Mouse (Mus musculus) T-helper 1 cell (primary cell): ENCODE results near the gene Ntan1.
"Not testable (repeated sequence)": the region's sequence is repeated elsewhere in the genome, so short reads cannot be mapped to it uniquely, and the experiment has no call there.

ENCODE experiments used
- in situ Hi-C: fragments of 300-600 bp; cut with MboI, MseI; formaldehyde crosslinking; loops from one replicate; pipeline ENCODE4 v1.15.1; 2025; ENCODE audit warnings: high pct_unique_total_duplicates

Gene Ntan1

DNA sequence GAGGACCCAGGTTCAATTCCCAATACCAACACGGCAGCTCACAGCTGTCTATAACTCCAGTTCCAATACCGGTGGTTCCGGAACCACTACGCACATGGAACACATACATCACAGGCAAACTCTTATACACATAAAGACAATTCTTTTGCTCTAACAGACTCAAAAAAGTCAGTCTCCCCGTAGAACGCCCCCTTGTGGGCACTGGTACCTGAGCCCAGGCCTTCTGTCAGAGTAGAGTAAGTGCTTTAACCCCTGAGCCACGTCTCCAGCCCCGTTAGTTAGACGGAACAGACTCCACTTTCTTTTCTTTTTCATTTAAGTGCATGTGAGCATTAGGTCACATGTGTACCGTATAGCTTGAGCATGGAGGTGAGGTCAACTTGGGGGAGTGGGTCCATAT lies 11.8 kb downstream of the Ntan1 start:
- in situ Hi-C loops, result no loop called here

DNA sequence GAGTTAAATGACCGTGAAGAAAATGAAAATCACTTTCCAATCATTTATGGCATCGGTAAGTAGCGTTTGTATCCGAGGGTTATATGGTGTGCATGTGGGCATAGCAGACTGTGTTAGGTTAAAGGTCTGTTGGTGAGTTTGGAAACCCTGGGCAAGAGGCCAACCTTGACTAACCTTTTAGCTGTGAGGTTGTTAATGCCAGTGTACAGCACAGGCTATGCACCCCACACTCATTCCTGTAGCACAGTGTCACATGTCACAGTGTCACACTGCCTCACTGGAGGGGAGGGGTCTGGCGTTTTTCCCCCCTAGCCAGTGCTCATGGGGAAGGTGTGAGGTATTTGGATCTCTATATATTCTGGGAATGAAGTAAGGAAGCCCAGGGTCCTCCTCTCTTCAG lies 13.0 kb downstream of the Ntan1 start:
- in situ Hi-C loops, result no loop called here

DNA sequence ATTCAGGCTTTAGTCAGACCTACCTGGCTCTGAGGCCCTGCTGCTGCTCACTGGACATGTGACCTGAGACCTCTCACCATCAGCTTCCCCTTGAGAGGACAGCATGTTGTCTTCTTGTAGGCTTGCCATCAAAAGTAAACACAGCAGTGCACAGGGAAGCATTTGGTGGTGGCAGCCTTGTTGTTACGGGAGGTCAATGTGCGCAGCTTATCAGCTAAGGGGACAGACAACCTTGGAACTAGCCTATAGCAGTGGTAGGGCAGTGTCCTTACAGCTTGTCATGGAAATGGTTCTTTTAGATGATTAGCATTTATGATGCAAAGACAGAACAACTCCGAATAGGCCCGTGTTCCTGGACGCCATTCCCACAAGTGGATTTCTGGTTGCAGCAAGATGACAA lies 15.7 kb downstream of the Ntan1 start:
- in situ Hi-C loops, result no loop called here

DNA sequence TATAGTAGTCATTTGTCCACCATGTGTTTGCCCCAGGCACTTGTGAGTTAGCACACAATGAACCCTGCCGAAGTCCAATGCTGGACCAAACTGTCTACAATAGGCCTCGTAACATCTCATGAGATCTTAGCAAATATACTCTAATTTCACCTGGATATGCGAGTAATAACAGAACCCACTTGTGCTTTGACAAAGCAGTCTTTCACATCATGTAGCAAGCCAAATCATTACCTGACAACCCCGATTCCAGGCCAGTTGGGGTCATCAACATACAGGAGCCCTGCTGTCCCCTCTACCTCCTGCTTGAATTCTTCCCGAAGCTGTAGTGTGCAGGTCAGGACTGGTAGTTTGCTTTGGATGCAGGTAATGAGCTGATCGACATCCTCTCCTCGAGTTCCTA lies 21.4 kb downstream of the Ntan1 start:
- in situ Hi-C loops, result no loop called here

DNA sequence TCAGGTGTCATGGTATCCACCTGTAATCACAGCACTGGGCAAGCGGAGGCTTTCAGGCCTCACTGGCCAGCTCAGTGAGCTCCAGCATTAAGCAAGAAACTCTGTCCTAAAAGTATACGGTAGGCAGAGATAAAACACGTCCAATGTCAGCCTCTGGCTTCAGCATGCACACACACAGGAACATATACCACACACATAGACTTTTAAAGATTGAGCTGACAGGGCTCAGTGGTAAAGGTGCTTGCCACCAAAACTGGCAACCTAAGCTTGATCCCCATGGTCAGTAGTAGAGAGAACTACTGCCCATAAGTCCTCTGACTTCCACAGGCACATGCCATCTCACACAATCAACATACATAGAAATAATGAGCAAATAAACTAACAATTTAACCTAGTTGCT lies 22.3 kb downstream of the Ntan1 start:
- in situ Hi-C loops, result no loop called here

DNA sequence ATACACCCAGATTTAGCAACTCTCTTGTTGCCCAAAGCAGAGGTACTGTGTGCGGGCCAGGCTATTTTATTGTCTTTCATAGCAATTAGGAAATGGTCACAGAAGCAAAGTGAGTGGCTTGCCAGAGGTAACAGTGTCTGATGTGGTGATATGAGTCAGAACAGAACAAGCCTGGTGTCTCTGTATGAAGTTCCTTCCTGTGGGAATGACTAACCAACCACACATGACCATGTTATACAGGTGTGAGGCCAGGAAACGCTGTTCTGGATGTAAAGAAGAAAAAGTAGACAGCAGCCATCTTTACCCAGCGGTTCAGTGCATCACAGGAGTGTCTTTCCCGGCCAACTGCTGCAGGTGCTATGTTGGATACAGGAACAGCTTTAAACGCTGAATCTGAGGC lies 26.4 kb downstream of the Ntan1 start:
- in situ Hi-C loops, result no loop called here

DNA sequence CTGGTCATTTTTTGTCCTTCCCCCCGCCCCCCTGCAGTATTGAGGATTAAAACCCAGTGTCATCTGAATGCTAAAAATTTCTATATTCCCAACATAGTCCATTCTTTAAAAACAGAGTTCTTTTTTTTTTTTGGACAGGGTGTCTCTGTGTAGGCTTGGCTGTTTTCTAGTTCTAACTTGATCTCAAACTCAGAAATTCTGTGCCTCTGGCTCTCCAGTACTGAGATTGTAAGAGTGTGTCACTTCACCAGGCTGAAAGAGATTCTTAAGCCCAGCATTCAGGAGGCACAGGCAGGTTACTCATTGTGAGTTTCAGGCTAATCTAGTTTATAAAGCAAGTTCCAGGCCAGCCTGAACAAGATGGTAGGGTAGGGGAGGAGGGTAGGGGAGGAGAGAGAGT lies 28.0 kb downstream of the Ntan1 start:
- in situ Hi-C loops, result no loop called here

DNA sequence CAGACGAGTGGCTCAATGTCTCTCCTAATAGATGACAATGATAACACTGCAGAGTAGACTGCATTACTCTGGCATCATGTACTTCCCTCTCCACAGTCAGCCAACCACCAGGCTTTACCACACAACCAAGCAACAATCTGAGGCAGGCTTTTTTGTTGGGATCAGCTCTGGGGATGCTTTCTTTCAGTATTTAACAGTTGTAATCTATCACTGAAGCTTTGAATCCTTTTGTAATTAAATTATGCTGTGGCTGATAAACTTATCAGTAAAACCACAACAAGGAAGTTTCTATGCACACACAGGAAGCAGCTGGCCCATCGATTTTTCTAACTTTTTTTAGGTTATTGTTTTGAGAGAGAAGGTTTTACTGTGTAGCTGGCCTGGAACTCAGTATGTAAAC lies 29.7 kb downstream of the Ntan1 start:
- in situ Hi-C loops, result no loop called here

DNA sequence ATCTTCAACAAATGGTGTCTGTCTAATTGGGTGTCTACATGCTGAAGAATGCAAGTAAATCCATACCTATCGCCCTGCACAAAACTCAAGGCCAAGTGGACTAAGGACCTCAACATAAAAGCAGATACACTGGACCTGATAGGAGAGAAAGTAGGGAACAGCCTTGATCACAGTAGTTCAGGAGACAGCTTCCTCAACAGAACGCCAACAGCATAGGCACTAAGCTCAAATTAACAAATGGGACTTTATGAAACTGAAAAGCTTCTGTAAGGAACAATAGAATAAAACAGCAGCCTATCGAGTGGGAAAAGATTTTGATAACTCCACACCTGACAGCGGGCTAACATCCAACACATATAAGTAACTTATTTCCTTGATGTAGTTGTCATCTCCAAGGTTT lies 32.8 kb downstream of the Ntan1 start:
- in situ Hi-C loops, result no loop called here

DNA sequence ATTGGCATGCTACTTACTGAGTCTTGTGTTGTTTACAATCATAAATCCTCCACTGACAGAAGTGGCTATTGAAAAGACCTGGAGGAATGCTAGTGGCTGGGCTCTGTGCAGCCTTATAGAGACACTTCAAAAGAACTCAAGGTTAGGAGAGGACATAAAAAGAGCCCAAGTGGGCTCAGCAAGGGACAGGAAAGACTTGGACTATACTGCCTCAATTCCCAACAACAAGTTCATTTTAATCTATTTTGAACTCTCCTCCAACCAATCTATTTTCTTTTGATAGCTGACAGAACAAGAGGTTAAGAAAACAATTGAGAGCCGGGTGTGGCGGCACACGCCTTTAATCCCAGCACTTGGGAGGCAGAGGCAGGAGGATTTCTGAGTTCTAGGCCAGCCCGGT lies 35.2 kb downstream of the Ntan1 start:
- in situ Hi-C loops, result no loop called here

DNA sequence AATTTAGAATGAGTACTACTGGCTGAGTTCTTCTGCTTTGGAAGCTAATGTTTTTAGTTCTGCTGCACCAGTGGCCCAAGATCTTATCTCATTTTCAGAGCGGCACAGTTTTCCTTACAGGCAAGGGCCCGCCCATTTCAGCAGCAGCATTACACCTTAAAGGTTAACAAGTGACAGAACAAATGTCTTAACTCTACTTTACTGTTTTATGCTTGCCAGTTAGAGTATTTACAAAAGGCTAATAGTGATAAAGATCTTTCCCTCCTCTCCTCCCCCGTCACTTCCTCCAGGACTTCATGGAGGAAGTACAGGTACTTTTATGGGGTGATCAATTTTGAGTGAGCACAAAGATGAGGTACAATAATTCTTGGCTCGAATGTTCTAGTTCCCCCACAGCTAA lies 47.4 kb downstream of the Ntan1 start:
- in situ Hi-C loops, result no loop called here

DNA sequence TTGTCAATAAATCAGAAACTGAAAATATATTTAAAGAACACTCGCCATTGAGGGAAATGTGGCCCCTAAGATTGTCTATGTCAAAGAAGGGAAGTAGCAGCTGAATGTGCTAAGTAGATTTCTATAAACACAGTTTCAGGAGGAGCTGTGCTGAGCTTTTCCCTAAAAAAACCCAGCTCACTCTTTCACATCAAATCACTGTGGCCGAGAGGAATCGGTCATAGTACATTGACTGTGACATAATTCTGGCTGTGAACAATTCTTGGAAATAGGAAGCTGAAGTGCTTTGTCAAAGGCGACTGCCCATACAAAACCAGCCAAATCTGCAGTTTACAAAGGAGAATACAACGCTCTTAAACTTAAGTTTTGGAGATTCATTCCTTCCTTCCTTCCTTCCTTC lies 48.0 kb downstream of the Ntan1 start:
- in situ Hi-C loops, result no loop called here

DNA sequence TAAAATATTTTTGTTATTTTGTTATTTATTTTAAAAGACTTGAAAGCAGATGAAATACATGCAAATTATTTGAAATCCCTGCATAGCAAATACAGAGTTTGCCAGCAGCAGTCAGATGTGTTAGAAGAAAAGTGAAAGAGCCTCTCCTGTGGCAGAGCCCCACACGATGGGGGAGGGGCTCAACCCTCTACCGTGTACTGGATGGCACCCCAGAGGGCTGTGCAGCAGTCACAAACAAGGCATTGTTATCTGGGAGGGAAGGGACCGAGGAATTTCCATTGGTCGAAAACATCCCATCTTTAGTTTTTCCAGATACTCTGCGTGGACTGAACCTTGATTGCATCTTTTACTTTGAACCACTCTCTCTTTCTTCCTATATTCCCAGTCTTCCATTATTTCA lies 48.8 kb downstream of the Ntan1 start:
- in situ Hi-C loops, result not testable (repeated sequence)

DNA sequence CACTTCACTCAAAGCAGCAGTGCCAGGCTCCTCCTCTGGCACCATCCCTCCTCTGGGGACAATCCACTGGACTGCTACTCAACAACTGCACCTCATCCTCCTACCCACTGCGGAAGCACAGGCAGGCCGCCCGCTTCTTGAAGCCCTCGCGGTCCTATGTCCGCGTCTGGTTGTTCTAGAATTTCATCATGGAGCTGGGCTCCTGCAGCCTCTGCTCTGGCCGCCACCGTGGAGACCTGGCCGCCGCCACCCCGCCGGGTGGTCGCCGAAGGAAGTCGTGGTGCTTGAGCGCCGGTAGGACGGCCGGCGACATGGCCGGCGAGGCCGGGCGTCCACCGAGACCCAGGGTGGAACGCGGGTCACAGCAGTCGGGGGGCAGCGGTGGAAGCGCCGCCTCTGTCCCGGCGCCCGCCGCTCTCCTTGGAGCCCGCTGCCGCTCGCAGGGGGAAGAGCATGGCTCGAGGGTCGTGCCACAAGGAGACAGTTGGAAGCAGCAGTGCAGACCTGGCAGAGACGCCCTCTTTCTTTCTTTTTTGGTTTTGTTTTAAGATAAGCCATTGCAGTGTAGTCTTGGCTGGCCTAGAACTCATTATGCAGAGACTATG lies 49.4 kb downstream of the Ntan1 start:
- in situ Hi-C loops, result no loop called here

DNA sequence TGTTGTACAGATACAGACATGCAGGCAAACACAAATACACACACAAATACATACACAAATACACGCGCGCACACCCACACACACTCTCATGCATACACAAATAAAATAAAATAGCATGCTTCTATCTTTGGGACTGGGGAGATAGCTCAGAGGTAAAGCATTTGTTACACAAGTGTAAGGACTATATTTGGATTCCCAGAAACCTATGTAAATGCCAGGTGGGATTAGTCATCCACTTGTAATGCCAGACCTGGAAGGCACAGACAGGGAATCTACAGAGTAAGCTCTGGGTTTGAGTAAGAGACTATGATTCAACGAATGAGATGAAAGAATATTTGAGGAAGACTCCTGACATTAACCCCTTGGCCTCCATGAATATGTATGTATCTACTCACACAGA lies 56.8 kb downstream of the Ntan1 start:
- in situ Hi-C loops, result no loop called here

DNA sequence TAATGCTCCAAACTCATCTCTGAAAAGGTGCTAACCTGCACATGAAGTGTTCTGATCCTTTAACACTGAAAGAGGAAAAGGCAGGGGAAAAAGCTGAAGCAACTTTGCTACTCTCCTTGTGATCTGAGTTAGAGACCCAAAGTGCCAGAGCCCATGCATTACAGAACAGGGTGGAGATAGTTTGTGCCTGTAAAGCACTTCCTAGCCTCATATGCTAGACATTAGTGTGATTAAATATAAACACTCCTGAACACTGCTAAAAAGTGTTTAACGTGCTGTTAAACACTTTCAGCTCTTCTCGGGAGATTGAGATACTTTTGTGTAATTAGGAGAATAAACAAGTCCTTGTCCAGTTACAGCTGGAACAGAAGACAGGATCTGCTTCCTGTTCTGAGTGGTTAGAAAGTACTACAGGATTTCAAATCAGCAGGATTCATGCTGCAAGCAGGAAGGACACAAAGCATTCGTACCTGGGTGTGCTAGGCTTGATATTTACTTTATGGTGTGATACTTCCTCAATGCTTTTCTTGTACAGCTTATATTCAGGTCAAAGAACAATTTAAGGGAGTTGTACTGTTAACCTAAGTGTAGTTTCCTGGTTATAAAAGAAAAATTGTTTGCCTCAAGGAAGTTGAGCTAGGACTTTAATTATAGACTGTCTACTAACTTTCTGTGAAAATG lies 64.6 kb downstream of the Ntan1 start:
- in situ Hi-C loops, result no loop called here
